Mouse (Mus musculus): ENCODE measurements around the gene Gm20388.

The Gm20388 gene

DNA sequence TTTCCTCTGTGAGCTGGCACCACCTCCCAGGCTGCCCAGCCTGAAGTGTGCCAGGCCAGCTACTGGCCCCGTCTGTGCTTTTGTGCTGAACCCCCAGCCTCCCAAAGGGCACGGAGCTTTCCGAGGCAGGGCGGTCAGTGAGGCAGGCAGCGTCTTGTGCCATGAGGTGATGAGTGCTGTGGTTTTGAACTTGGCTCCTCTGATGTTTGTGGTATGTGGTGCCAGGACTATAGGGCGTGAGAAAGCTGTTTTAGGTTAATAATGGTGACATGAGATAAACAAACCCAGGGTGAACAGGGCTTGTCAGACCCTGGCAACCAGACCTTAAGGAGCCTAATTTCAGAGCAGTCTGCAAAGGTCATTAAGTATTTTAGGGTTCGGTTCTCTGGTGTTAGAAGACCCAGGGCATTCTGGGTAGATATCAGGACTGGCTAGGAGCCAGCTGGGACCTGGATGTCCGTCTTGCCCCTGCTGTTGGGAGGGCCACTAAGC is 4406.6 kb downstream of the Gm20388 start:
- peak; percentile 46 for DNase-seq (ENCODE audit: inconsistent ontology term)

DNA sequence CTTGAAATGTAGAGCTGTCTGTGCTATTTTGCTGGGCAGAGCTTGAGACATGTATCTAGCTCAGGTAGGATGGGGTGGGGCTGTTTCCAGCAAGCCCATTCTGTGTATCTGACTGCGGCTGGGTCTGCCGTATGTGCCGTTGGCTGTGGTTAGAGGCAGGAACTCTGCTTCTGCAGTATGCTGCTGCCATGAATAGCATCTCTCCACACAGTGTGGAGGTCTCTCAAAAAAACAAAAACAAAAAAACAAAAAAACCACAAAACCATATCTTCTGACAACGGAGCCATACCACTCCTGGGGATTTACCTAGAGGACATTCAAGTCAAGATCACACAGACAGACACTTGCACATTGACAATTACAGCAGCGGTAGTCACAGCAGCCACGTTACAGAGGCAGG is 4407.2 kb downstream of the Gm20388 start:
- no peak for DNase-seq (ENCODE audit: inconsistent ontology term)

DNA sequence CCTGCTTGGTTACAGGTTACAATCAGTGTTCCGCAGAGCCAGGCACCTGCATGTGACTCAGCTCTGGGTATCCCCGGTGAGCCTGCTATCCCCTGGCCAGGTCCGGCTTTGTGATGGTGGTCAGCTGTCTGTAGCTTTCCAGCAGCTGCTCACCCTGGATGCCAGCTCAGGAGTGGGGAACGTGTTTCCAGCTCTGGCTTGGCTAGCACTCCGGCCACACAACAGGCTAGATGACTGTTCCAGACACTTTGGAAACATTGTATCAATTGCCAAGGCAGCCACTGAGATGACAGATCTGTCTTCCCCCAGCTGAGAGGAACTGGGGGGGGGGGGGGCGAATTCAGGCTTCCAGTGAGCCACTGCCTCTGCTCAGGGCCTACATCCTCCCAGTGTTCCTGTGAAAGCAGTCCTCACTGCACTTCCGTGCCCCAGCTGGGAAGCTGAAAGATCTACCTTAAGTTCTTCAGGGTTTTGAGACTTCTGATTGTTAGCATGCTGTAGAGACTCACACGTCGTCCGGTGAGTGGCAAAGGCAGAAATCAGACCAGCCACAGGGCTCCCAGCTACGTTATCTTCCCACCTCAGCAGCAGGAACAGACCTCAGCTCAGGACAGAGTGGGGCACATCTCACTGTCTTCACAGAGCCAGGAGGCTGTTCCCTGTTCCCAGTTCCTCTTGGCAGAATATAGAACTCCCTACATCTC is 4408.1 kb downstream of the Gm20388 start:
- peak; percentile 88 for DNase-seq (ENCODE audit: inconsistent ontology term)

DNA sequence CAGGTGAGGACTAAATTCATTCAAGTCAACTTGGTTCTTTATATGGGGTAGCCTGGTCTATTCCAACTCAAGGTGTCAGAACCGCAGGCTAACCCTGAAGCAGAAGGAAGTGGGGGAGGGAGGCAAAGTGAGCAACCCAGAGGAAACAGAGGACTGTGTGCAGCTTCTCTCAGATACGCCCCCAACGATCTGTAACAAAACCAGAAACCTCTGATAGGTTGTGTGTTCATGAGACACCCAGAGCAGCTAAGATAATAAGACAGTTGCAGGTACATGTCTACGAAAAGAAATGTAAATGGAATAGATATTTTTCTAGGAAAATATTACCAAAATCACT is 4408.6 kb downstream of the Gm20388 start:
- DNase-seq (ENCODE audit: inconsistent ontology term), result no peak

DNA sequence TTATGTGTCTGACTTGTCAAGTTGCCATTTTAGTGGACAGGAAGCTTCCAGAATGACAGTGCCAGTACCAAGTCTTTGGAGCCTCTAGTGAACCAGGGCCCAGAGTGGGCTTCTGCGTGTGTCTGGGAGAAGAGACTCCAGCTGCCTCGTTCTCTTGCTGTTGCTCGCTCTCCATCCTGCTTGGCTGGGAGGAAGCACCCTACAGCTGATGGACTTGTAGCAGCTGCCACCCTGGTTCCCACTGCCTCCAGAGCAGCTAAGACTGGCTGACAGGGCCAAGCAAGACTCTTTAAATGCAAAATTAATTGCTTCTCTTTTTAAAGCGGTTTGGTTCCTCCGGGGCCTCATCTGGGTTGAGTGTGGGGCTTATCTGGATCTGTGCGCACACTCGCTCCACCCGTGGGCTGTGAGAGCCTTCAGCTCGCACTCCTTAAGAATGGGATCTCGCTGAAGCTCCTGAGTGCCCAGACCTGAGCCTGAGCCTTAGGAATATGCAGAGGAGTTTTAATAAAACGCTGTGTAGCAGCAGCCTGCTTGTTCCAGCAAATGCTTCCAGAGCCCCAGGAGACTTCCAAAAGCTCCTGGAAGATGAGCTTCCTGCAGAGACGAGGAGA is 4410.7 kb downstream of the Gm20388 start:
- no peak for DNase-seq (ENCODE audit: inconsistent ontology term)

DNA sequence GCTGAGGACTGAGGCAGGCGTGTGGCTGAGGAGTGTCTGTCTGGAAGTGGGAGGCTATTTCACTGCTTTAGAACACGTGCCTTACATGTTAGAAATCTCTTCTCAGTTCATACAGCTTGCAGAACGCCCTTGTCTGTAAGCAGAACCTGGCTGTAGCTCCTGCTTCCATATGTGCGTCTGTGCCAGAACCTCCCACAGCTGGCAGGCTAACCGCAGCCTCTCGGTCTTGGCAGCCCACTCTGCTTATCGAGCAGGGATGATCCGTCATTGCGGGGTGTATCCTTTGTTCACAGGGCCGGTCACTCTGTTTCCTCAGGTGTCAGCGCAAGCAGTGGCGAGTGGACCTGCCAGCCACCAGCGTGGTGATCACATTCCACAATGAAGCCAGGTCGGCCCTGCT is 4412.7 kb downstream of the Gm20388 start:
- DNase-seq (ENCODE audit: inconsistent ontology term), result no peak

DNA sequence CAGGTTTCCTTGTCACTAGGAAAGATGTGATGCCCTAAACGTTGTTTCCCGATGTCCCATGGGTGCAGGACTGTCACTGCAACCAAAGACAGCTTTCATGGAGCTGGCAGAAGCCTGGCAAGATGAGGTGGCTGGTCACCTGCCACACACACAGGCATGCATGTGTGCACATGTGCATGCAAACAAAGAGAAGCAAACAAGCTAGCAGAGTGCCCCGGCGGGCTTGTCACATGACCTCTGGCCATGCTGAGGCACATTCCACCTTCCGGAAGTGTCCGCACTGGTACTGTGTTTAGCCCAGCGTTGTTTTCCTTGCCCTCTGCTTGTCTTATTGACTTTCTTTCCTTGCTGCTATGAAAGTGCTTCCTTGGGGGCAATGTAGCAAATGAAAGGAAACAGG is 4417.6 kb downstream of the Gm20388 start:
- no peak for DNase-seq (ENCODE audit: inconsistent ontology term)

DNA sequence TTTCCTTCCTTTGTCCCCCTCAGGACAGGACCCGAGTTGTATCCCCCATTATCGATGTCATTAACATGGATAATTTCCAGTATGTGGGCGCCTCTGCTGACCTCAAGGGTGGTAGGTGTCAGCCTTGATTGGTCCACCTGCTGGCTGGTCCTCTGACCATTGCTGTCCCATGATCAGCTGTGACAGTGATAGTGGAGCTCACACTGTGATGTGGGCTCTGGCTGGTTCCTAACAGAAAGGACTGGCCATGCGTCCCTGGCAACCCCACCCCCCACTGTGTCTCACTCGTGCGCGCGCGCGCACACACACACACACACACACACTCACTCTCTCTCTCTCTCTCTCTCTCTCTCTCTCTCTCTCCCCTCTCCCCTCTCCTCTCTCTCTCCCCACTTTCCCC is 4419.0 kb downstream of the Gm20388 start:
- no peak for DNase-seq (ENCODE audit: inconsistent ontology term)

DNA sequence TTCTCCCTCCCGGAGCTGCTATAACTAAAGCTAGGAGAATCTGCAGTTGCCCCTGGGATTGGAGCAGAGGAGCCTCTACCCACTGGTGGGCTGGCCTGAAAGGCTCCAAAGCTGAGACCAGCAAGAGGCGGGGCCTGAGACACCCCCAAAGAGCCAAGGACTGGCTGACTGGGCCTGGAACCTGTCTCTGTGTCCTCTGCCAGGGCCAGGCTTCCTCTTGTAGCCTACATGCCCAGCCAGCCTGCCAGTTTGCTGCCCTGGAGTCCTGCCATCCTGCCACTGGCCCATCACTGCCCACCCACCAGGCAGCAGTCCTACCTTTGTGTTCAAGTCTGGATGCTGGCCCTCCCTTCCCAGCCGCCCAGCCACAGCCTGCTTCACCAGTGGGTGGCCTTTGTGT is 4419.8 kb downstream of the Gm20388 start:
- peak; percentile 58 for DNase-seq (ENCODE audit: inconsistent ontology term)

DNA sequence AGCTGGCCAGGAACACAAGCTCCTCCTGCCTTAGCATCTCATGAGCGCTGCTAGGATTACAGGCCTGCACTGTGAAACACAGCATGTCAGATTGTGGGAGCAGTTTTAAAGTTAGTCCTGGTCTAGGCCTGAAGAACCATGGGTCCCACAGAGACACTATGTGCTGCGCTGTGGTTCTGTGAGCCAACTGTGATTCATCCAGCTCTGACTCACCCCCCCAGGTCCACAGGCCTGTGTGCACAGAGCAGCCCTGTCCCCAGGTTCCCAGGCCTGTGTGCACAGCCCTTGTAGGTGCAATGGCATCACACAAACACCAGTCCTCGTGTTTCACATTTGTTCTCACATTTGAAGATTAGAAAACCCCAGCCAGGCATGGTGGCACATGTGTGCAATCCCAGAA is 4420.5 kb downstream of the Gm20388 start:
- peak; percentile 75 for DNase-seq (ENCODE audit: inconsistent ontology term)

DNA sequence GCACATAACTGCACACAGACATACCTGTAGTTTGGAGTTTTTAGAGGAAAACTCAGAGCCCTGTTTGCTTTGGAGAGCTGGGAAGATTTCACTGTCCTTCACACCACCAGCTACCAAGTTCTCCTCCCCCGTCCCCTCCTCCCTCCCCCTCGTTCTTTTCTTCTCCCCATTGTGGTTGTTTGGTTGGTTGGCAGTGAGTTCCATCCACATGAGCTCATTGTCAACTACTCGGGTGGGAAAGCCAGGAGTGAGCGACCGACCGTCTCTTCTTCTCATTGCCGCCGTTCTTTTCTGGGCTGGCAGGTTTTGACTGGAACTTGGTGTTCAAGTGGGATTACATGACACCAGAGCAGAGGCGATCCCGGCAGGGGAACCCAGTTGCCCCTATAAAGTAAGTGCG is 4421.1 kb downstream of the Gm20388 start:
- DNase-seq (ENCODE audit: inconsistent ontology term), result peak; percentile 87

DNA sequence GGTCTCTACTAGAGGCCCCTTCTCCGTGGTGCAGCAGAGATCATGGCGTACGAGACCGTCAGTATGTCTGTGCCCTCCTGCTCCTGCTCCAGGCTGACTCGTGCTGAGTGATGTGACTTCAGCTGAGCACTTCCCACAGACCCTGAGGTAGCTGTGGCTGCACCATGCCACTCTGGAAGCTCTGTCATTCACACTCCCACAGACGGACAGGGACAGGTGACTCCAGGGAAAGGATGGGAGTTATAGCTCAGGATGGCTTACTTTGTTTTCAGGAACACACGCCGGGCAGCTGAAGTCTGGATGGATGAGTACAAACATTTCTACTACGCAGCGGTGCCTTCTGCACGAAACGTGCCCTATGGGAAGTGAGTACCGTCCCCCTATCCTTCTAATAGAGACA is 4425.7 kb downstream of the Gm20388 start:
- no peak for DNase-seq (ENCODE audit: inconsistent ontology term)

DNA sequence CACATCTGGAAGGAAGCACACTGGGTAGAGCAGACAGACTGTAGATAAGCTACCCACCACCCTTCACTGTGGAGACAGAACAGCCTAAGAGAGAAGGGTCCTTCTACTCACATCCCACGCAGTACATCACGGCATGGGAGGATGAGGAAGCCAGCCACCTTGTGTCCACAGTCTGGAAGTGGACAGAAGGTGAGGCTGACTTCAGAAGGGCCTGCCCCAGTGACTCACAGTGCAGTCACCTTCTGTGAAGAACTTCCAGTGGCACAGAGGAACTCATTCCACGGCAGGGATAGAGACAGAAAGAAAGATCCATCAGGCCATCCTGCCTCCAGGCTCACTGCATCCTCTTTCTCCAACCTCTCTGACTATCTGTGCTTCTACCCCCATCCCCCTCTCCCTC is 4429.1 kb downstream of the Gm20388 start:
- no peak for DNase-seq (ENCODE audit: inconsistent ontology term)

DNA sequence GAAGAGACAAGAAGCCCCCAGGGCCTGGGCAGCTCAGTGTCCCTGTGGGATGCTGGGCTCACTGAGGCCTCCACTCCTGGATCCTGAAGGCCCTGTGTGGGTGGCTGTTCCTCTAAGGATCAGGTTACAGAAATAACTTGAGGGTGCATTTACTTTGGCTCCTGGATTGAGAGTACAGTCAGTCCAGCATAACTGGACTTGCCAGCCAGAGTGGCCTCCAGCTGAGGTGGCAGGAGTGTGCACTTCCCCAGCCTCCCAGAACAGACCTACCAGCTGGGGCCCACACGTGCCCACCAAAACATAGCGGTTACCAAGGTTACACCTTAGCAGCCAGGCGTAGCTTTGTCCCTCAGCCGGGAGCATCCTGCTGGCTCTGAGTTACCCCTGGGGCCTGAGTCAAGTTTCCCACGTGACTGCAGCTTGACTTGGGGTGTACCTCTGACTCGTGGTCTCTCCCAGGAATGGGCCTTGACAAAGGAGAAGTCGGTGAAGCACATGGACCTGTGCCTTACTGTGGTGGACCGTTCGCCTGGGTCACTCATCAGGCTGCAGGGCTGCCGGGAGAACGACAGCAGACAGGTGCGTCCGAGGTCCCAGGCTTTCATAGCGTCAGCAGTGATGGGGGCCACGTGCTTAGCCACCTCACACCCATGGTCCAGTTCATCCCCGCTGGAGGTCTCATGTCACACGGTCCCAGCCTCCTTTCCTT is 4429.9 kb downstream of the Gm20388 start:
- DNase-seq (ENCODE audit: inconsistent ontology term), result no peak

DNA sequence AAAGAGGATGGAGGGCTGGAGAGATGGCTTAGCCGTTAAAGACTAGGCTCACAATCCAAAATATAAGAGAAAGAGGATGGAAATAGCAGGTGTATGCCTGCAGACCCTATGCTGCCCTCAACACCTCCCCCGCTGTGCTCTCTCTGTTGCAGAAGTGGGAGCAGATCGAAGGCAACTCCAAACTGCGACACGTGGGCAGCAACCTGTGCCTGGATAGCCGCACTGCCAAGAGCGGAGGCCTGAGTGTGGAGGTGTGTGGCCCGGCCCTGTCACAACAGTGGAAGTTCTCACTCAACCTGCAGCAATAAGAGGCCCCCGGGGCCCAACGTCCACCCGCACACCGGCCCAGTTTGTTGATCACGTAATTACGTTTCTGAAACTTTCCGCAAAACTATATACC is 4432.5 kb downstream of the Gm20388 start:
- DNase-seq (ENCODE audit: inconsistent ontology term), result no peak

DNA sequence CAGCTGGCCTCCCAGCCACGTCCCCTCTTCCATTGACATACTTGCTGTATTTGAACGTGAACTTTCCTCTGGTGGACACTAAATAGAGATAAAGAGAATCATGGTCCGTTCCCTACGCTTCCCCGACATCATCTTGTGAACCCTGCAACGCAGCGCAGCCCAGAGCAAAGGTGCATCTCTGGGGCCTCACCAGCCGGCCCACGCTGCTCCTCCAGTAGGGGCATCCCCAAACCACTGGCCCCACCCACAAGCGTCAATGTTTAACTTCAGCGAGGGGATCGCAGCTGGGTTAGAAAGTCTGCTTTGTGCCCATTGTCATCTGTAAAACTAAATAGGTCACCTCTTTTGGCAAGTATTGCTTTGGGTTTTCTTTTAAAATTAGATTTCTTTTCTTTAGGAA is 4433.4 kb downstream of the Gm20388 start:
- DNase-seq (ENCODE audit: inconsistent ontology term), result no peak

DNA sequence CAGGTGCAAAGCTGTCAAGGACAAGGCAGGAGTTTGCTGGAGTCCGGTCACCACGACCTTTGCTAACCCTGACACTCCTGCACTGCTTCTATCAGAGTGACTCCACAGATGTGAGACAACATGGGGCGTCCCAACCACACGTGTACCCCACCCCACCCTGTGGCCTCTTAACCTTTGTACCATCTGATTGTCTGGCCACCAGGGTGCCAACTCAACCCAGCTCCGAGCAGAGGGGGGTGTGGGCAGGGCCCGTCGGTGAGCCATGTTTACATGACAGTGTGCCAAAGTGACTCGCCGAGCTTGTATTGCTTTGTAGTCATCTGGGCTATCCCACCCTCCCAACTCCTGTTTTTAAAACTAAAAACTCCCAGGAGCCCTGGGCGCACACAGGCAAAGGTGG is 4434.5 kb downstream of the Gm20388 start:
- DNase-seq (ENCODE audit: inconsistent ontology term), result no peak

DNA sequence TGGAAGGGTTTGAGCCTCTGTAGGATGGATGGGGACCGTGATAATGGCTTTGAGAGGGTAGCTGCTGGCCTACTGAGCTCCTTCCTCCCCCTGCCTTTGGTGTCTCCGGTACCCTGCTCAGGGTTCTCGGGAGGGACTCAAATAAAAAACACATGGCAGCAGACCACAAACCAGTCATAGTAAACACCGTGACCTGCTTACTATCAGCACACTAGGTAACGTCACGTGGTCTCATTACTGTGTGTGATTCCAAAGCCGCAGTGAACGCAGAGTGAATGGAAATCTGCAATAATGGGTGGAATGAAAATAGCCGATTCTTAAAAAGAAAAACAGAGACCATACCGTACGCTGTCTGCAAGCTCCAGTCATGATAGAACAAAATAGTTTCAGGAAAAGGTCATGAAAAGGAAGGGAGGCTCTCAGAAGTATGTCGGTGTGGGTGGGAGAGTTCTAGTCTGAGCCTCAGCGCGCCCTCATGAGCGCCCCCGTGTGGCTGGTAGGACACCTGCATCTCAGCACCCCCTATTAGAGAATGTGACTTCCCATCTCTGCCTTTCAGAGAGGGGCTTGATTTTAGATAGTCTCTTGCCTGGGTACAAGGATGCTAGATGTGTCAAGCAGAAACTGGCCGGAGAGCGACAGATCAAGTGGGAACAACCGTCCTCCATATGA is 4436.3 kb downstream of the Gm20388 start:
- peak; percentile 60 for DNase-seq (ENCODE audit: inconsistent ontology term)

DNA sequence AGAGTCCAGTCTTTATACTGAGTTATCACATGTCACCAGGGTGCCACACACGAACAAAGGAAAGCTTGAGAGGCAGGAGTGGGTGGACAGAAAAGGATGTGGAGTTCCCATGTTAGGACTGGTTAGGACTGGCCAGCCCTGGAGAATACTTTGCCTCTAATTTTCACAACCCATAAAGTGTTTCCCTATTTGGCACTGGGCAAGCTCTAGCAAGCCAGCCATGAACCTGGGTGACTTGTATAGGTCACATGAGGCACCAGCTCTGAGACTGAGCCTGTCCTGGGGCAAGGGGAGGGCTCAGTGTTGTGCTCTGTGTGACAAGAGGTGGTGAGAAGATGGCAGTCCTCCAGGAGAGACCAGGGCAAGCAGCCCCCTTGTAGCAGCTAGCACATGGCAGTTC is 4437.4 kb downstream of the Gm20388 start:
- DNase-seq (ENCODE audit: inconsistent ontology term), result no peak

DNA sequence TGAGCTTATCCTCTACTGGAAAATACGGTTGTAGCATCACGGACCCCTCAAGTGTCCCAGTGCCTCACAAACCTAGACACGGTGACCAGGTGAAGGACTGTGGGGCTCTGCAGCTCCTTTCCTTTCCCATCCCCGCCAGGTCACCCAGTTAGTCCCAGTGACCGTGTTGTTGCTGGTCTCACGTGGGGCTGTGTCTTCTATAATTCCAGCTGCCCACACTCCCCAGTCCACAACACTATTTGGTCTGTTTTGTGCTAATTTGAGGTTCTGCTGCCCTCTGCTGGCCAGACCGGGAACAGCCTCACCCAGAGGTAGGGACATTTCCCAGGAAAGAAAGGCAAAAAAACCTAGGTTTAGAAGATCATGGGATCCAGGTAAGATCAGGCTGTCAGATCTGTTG is 4439.0 kb downstream of the Gm20388 start:
- DNase-seq (ENCODE audit: inconsistent ontology term), result peak; percentile 63

DNA sequence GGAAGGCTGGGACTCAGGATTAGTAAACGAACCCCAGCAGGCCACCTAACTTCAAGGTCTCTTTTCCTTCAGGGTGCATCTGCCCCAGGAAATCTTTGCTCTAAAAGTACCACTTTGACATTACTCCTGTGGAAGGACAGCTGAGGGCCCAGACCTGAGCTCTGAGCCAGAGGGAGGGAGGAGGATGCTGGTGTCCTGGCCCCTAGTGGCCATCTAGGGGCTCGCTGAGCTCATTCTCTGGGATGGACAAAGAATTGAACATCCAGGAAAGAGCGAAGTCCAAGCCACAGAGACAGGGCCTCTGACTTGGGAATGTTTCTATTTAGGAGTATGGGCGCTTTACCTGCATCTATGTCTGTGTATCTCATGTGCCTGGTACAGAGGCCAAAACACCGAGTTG is 4441.0 kb downstream of the Gm20388 start:
- DNase-seq (ENCODE audit: inconsistent ontology term), result no peak

DNA sequence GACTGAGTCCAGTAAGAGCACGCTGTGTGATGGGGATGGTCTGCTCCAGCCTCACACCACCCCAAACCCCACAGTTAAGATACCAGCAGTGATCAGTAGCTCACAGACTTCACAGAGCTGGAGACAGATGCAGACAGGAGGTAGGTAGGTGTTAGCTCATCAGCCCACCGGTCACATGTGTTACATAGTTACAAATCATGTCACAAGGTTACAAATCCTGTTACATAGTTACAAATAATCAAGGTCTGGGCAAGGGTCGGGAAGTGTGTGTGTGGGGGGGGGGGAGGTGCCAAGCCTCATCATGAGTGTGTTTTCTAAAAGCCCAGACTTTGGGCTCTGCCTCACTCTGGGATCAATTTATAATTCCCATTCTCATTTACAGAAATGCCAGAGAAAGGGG is 4450.3 kb downstream of the Gm20388 start:
- no peak for DNase-seq (ENCODE audit: inconsistent ontology term)

All from Muller cell, postnatal 12 days (primary cell).